Mouse (Mus musculus) cerebellum, adult 2 months (tissue): ENCODE data around the gene Gm14744. TPM values are rescaled to one million over a fixed set of nuclear protein-coding genes. Genes with fewer than 3 reads are reported as not detected.
"Not testable (repeated sequence)": the region's sequence is repeated elsewhere in the genome, so short reads cannot be mapped to it uniquely, and the experiment has no call there.

Experiments
- DNase-seq, 2 experiments: peaks; one replicate each; pipeline ENCODE4 v3.0.0; 2021
- H3K27ac ChIP-seq: fragments of 200-500 bp; 2 replicates; pipeline ENCODE4 v1.5.1; 2012; ENCODE audit warnings: low read length, control low read depth, inconsistent platforms; ENCODE audit not compliant: insufficient read depth
- H3K27me3 ChIP-seq: fragments of 200-500 bp; 2 replicates; pipeline ENCODE4 v1.6.1; 2012; ENCODE audit warnings: inconsistent platforms, mild to moderate bottlenecking, low read length, moderate library complexity; ENCODE audit not compliant: control insufficient read depth, insufficient read depth
- H3K4me1 ChIP-seq: fragments of 200-500 bp; 2 replicates; pipeline ENCODE4 v1.6.1; 2011; ENCODE audit warnings: low read length; ENCODE audit not compliant: control insufficient read depth, insufficient read depth
- H3K4me3 ChIP-seq: fragments of 200-500 bp; replicated peaks from 2 replicates; pipeline ENCODE3; 2011; ENCODE audit warnings: mild to moderate bottlenecking, low read depth, low read length, control low read depth; ENCODE audit not compliant: insufficient read depth
- POLR2A ChIP-seq: fragments of 200-500 bp; IDR thresholded peaks from 2 replicates; pipeline ENCODE4 v1.6.1; 2011; ENCODE audit warnings: low read length, control low read depth, borderline replicate concordance; ENCODE audit not compliant: insufficient read depth
- WGBS: fragments of 180-500 bp; shearing (Covaris S2); methylation state at CpG from one replicate; pipeline ENCODE4 v1.1.7; 2018; 5-methylcytosine and 5-hydroxymethylcytosine counted together
- polyA plus RNA-seq: library from polyadenylated mRNA; depleted of rRNA; stranded (reverse); fragments of >200 nt; gene quantifications from 2 replicates; pipeline ENCODE4 v1.2.3, GENCODE M21; 2012; rRNA removed

Gm14744 gene
- not detected in 2 replicates for polyA plus RNA-seq

- H3K4me3 ChIP-seq, H3K27ac ChIP-seq, H3K27me3 ChIP-seq, DNase-seq, H3K4me1 ChIP-seq: not testable (repeated sequence)
- WGBS, result 93% methylated on average over 2 of the region's 2 CpGs
Measured at GRCm38 (mm10) chrX:77864458-77864857, at the start of gene Gm14744. Gm14744 (plus strand) TSS chrX:77864758.

DNA sequence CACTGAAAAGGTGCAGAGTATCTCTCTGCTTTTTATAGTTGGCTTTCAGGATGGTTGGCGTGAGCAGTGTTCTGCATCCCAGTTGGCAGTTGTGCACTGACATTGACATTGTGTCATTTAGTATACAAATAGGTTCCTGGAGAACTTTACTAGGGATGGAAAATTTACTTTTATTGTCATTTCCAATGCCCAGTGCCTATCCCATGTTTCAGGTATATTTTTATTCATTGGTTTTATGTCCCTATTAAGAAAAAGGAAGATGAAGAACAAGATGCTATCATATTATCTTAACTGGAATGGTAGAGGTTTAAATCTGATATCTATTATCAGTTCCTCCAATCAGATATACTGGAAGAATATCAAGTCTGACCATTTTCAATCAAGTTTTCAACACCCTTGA, 11.0 kb upstream of the Gm14744 start, which contains the start of gene Pbsn:
Gene Pbsn, minus strand, starts transcription at position 101 of the 400 bp plus-strand sequence.
- TF ChIP-seq POLR2A, result no peak
- Histone ChIP-seq H3K4me3 (no peak within 1 kb of the TSS), H3K27me3 (no peaks in the 10 kb centered on the region), H3K4me1 (no peaks in the 10 kb centered on the region), H3K27ac (no peak within 1 kb of the TSS)
- no peak for DNase-seq
- 74% methylated on average over 1 of the region's 1 CpGs for WGBS

- H3K4me1 ChIP-seq, H3K27me3 ChIP-seq, H3K27ac ChIP-seq, H3K4me3 ChIP-seq, DNase-seq: not testable (repeated sequence)
- 29% methylated on average over 2 of the region's 4 CpGs for WGBS
Measured at GRCm38 (mm10) chrX:77880033-77880432, 15.5 kb downstream of the Gm14744 start.

Other genes starting within 250 kb of the Gm14744 start
- gene Prkx, start 68.5 kb upstream of the Gm14744 start, polyA plus RNA-seq, result 10.1 and 10.2 TPM in 2 replicates
- gene Pbsn, start 11.1 kb upstream of the Gm14744 start, polyA plus RNA-seq, result not detected in 2 replicates
- not detected in 2 replicates for gene 5430402E10Rik, start 60.3 kb downstream of the Gm14744 start, polyA plus RNA-seq
- not detected in 2 replicates for gene Obp1a, start 226.6 kb downstream of the Gm14744 start, polyA plus RNA-seq